Mouse (Mus musculus): Measurements from ENCODE around the gene Dlg2.

Gene Dlg2

GRCm38 (mm10) chr7:90540811-90541323 is 64.4 kb downstream of the Dlg2 start:
- no peak for DNase-seq

- no peak for DNase-seq
Measured at GRCm38 (mm10) chr7:90553399-90553798, 76.9 kb downstream of the Dlg2 start.

DNA sequence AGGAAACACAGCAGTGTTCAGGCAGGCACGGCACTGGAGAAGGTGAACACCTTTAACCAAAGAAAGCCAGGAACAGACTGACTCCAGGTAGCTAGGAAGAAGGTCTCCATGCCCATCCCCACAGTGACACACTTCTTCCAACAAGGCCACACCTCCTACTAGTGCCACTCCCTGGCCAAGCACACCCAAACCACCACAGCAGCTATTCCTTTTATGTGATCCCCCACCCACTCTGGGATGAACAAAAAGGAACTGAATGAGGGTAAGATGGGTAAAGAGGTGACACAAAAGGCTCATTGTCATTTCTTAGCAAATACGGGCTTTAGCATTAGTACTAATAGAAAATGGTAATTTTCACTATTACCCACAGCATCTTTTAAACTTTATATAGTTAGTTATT is 77.9 kb downstream of the Dlg2 start:
- DNase-seq: no peak

DNA sequence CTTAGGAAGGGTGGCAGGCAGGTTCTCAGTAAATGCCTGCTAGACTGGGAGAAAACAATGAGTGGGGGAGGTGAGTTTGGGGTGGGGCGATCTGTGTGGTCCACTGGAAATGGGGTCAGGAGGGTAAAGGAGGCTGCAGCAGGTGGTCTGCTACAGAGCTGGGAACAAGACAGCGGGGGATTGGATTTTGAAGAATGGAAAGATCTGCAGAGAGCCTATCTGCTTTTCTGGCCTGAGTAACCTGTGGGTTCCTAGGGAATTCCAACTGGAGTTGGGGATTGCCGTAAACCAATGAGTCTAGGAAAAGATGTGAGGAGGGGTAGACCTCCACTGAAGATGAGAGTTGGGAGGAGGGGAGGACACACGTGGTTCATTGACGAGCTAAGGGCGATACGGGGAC is 92.7 kb downstream of the Dlg2 start:
- DNase-seq: no peak

DNA sequence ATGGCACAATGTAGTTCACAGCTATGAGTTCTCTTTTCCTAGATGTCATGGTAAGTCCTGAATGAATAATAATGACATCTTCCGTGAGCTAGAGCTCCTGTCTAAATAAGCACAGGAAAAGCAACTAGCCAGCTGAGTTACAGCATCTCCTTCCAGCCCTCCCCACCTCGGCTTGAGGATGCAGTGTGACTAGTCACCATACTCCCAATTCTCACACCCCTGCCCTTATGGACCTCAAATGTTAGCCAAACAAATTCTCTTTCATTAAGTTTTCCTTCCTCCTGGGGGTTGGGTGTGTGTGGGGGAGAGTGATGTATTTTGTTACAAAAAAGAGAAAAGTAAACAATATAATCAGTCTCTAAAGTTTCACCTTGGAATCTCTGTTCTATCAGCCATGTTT is 111.3 kb downstream of the Dlg2 start:
- no peak for DNase-seq

- DNase-seq: no peak
Measured at GRCm38 (mm10) chr7:90588318-90588717, 111.8 kb downstream of the Dlg2 start.

DNA sequence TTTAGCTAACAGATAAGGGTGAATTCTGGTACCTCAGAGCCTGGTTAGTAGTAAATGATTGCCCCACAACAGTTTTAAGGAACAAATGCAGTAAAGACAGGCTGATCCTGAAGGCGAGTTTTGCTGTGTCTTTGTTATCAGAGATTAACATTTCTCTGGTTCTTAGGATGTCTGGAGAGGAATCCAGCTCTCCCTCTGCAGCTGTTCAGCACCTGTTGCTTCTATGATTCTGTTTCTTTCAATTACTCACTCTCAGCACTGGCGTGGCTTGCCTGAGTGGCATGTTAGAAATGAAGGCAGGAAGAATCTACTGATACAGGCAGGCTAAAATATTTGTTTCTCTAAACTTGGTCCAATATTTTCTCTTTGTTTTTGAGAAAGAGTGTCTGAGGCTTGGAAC is 133.3 kb downstream of the Dlg2 start:
- no peak for DNase-seq

- DNase-seq: no peak
Measured at GRCm38 (mm10) chr7:90630546-90630945, 154.1 kb downstream of the Dlg2 start.

GRCm38 (mm10) chr7:90649512-90649911 is 173.0 kb downstream of the Dlg2 start:
- no peak for DNase-seq

- no peak for DNase-seq
Measured at GRCm38 (mm10) chr7:90651128-90651527, 174.7 kb downstream of the Dlg2 start.

DNA sequence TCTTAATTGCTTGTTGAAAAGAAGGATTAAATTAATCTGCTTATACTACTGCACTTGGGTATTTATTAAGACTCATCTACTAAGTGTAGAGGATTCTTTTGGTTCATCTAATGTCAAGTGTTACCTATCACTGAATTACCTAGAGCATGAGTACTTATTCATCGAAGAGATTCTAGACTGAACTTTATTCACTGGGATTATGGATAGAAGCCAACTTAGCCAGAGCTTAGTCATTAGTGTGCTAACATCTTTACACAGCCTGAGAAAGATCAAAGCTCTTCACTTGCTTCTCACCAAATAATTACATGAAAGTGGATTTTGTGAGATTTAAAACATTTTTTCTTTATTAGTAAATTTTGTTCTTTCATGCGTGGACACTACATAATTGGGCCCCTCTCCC is 175.1 kb downstream of the Dlg2 start:
- no peak for DNase-seq

- no peak for DNase-seq
Measured at GRCm38 (mm10) chr7:90658593-90658992, 182.1 kb downstream of the Dlg2 start.

DNA sequence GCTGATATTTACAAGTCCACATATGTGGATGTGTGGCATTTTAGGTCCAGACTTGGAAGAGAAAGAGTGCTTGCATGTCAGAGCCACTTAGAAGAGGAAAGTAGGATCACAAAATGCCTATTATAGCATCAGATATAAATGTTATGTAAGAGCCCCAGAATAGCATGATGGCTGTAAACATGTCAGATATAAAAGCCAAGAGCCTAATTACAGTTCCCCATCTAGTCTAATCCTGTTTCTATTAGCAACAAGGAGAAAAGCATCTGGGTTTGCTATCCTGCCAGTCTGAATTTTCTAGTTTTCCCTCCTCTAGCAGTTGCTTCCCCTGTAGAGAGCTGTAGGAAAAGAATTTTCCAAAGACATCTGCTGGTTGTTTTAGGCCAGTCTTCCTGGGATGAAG is 217.6 kb downstream of the Dlg2 start:
- DNase-seq: no peak

- no peak for DNase-seq
Measured at GRCm38 (mm10) chr7:90696181-90696950, 219.9 kb downstream of the Dlg2 start.

DNA sequence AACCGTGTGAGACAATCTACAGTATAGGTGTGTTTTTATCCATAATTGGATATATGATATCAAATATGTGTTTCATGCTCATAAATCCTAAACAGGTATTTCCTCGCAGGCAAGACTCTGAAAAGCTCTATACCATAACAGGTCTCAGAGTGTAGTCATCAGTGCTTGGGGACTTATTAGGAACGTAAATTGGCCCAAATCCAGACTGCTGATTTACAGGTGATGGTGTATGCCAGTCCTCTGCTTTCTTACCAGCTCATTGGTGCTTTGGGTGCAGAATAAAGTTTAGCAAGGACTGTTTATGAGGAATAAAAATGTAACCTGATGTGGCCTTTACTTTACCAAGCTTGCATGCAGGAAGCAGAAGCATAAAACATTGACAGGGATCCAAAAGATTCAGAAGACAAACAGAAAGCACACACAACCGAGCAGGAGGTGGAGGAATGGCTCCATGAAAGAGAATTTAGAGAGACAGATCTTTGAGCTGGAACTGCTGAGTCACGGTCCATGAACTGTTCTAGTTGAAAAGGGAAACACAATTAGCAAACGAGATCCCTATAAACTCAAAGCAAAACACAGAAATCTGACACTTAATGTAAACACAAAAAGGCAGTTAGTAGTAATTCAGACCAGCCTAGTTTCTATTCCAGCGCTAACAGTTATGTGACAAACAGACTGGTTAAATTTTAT is 226.8 kb downstream of the Dlg2 start:
- DNase-seq: no peak

GRCm38 (mm10) chr7:90703951-90704350 is 227.5 kb downstream of the Dlg2 start:
- no peak for DNase-seq

DNA sequence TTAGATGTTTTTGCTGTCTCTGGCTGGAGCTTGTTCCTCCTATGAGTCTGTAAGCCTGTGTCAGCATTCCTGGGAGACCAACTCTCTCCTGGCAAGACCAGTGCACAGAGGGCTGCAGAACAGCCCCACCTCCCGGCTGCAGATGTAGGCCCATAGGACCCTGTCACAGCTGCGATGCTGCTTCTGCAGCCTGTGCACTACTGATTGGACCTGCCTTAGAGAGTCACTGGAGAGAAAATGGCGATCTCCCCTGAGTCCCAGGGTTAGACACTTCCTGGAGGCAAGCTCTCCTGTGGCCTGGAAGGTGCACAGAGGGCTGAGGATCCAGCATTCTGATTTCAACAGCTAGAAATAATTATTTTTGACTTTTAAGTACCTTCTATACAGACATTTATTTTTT is 257.6 kb downstream of the Dlg2 start:
- DNase-seq: no peak

- DNase-seq: no peak
Measured at GRCm38 (mm10) chr7:90736369-90736768, 259.9 kb downstream of the Dlg2 start.

- DNase-seq: no peak
Measured at GRCm38 (mm10) chr7:90748636-90749035, 272.2 kb downstream of the Dlg2 start.

- DNase-seq: no peak
Measured at GRCm38 (mm10) chr7:90787945-90788344, 311.5 kb downstream of the Dlg2 start.

GRCm38 (mm10) chr7:90791522-90791921 is 315.1 kb downstream of the Dlg2 start:
- DNase-seq: no peak

DNA sequence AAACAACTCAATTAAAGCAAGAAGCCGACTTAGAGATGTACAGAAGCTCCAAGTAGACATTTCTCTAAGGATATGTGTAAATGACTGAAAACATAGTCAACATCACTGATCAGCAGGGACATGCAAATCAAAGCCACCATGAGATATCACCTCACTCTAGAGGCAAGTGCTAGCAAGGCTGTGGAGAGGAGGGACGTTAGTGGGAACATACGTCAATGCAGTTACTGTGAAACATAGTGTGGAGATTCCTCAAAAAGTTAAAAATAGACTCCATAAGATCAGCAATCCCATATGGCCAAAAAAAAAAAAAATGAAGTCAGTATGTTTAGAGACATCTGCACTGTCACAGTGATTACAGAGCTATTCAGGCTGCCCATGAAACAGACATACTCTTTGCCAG is 349.2 kb downstream of the Dlg2 start:
- no peak for DNase-seq

DNA sequence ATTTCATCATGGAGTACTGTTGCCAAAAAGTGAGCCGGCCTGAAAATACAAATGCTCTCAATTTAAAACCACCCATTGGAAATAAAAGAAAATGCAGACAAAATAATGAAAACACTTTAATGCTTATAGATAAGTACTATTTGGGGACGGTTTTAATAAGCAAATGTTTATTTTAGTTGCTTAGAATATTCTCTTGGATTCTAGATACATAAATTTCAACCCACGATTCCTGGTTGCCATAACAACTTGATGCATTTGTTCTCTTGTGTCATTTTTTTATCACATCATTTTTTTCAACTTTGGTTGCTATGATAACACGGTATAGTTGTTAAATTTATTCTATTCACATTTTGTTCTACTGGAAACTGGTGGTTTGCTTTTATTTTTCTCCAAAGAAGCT is 364.8 kb downstream of the Dlg2 start:
- DNase-seq: no peak

All from cerebellum, adult 11-12 months (tissue).